Mouse (Mus musculus): ENCODE data around the gene 1700123O20Rik.

Gene 1700123O20Rik

DNA sequence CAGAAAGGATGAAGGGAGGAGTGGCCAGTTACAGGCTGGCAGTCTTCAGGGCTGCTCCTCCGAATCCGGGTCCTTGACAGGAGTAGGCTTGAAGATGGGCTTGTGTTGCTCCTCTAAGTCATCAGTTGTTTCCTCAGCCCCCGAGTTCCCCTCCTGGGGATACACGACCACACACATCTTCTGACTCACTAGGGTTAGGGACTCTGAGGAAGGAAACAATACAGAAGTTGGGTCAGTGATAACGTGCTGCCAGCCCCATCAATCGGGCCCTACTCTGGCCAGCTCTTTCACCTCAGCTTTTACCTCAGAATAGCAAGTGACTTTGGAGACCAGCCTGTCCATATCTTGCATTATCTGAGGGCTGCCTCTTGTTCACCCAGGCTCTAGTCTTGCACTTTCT is 38.0 kb downstream of the 1700123O20Rik start:
- DNase-seq (ENCODE audit: low spot score in 2 of 2), result no peak

DNA sequence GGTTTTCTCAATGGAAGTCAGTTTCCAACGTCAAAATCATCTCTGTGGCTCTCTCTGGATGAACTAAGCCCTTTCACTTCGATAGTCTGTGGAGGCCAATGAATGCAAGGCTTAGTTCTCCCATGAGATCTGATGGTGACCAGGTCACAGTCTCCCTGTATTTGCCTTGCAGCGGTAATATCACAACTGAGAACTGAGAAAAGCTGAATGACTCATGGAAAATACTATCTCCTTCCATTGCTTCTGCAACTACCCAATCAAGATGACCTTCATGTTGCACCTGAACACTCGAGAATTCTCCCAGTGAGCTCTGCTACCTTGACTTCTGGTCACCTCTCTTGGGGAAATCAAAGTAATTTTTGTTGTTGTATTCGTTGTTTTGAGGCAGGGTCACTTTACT is 41.5 kb downstream of the 1700123O20Rik start:
- no peak for DNase-seq (ENCODE audit: low spot score in 2 of 2)

DNA sequence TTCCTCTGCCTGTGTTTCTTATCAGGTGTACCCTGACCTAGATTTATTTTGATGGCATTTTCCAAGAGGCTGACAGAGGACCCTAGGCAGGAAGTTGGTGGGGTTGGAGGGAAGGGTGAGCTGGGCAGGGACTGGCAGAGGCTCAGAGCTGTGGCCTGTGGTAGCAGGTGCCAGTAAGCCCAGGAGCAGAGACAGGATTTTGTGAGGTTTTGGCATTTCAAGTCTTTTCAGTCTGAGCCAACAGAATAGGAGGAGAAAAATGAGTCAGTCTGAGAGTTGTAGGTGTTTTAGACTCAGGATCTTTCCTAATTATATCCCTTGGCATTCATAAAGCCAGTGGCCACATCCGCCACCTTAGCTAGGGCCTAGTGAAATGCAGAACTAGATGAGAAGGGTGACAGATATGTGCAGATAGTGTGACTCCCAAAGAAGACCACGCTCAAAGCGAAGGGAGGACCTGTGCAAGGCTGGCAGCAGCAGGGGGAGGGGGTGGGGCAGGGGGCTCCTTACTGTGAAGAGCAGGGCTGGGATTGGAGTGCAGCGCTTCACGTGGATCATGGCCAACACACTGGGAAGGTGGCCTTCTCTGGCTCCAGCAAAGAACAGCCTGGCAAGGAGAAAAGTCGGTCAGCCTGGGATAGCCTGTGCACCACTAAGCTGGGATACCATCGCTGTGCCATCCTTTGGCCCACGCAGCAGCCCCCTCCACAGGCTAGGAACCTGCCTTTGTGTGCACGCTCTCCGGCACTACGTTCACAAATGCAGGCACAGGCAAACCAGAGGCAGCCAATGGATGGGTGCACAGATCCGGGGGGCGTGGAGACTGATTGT is 43.0 kb downstream of the 1700123O20Rik start:
- DNase-seq (ENCODE audit: low spot score in 2 of 2), result no peak

DNA sequence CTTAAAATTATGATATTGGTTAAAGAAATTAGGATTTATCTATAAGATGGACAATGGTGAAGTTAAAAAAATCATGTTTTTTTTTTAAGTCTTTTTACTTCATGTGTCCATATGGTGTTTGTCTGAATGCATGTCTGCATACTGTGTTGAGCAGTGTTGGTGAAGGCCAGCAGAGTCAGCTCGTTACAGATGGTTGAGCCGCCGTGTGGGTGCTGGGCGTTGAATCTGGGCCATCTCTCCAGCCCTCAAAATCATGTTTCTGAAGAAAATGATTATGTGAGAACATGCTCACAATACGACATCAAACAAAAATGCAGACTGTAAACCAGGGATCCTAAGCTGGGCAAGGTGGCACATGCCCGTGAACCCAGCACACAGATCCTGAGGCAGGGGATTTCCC is 44.3 kb downstream of the 1700123O20Rik start:
- no peak for DNase-seq (ENCODE audit: low spot score in 2 of 2)

DNA sequence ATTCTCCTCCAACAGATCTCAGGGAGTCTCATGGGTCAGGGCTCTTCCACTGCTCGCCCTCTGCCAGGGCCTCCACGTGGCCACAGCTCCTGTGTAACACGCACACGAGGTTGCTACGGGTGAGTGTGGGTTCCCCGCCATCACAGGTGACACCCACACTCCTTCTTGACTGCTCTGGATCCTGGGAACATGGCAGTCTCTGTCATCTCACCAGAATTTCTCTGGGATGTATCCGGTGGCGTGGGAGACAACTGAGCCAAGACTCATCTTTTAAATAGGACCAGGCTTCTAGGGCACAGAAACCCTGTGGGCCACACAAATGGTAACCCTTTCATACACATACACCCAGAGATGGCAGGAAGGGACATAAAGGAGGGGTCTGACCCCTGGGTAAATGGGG is 46.2 kb downstream of the 1700123O20Rik start:
- DNase-seq (ENCODE audit: low spot score in 2 of 2), result no peak

DNA sequence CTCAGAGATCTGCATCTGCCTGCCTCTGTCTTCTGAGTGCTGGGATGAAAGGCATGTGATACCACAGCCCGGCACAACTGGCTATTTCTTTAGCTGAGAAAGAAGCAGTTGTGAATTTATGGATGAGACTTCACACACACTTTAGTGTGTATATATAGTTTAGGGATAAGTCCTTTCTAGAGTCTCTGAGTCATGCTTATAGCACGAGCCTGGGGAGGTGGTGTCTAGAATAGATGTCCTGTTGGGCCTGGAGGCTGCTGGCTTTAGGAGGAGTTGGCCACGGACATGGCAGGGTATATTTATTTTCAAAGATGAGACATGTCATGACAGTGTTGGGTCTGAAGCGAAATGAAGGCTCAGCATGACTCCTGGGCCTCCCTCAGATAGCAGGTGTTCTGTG is 48.0 kb downstream of the 1700123O20Rik start:
- DNase-seq (ENCODE audit: low spot score in 2 of 2), result no peak

DNA sequence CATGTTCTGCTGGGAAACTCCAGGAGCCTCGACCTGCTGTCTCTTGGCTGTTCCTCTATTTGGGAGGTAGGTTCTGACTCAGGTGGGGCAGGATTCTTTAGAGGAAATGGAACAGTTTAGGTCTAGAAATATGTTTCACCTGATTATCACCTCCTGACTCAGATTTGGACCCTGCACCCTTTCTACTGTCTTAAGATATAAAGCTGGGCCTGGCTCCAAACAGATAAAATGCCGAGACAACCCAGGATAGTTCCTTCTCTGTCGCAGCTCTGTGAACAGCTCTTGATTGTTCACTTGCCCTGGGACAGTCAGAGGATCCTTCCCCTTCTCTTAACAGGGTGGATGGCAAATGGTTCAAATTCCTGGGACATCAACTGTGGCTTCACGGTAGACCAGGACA is 49.2 kb downstream of the 1700123O20Rik start:
- DNase-seq (ENCODE audit: low spot score in 2 of 2), result no peak

DNA sequence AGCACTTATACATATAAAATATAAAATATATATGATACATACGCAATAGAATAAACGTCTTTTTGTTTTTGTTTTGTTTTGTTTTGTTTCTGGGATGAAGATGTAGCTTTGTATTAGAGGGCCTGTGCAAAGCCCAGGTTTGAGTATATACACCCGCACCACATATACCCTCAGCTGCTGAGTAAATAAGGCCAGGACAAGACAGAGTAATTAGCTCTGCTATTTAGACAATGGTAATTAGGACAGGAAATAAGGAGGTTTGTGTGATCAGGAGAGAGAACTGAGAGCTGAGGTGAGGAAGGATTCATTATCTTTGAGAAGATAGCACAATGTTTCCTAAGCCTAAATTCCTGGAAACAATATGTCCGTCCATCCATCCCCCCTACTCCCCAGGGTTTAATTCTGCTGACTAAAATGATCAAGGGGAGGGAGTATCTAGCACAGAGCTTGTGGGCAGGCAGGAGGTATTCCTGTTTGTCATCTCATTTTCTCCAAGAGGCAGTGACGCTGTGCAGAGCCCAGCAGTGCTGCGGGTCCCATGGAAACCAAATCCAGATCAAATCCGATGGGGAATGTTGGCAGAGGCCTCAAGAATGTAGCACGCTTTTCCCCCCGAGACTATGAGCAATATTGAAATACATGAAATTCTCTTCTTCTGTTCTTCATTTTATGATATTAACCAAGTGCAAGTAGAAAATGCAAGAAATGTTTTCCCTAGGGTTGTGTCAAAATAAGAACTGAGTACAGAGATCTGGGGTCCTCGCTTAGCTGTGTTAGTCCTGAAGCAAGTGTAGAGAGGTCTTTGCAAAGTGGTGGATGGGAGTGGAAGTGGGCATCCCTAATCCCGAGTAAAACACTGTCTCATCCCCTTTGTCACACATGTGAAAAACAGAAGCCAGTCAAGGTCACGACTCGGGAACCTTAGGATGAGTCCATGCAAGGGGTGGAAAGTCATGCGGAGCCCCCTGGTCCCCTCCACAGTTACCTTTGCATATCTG is 50.8 kb downstream of the 1700123O20Rik start:
- no peak for DNase-seq (ENCODE audit: low spot score in 2 of 2)

DNA sequence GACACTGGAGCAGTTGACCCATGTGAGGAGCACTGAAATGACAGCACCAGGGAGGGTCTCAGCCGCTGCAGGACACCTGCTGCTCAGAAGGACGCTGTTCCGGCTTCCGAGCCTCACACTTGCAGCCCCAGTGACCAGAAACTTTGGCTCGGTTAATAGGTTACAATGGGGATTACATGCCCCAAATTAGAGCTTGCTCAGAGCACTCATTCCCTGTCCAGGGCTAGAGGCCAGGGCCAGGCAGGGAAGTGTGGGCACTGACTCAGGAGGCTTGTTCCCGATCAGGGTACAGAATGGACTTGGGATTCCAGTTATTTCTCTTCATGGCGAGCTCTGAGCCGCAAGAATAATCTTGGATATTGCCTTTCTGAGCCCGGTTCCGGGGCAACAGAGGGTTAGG is 51.6 kb downstream of the 1700123O20Rik start:
- no peak for DNase-seq (ENCODE audit: low spot score in 2 of 2)
